Mouse (Mus musculus): ENCODE measurements around the gene Tstd2. TPM values are rescaled to one million over a fixed set of nuclear protein-coding genes. Genes with fewer than 3 reads are reported as not detected.

Gene Tstd2
- polyA plus RNA-seq (2014; fragmentation: Illumina TruSeq; extraction: RNeasy Lipid Tissue Mini Kit (QIAGEN cat#74804)) = 37.7 TPM

GRCm38 (mm10) chr4:46138287-46139222 lies at the start of gene Tstd2, which contains the start of gene Ncbp1:
Gene Tstd2, minus strand, starts transcription at chr4:46138694.
Gene Ncbp1, plus strand, starts transcription at chr4:46138613.

Other genes starting within 250 kb of the Tstd2 start
- 3.0 TPM for gene Ccdc180, start 248.4 kb downstream of the Tstd2 start, polyA plus RNA-seq (2014; fragmentation: Illumina TruSeq; extraction: RNeasy Lipid Tissue Mini Kit (QIAGEN cat#74804))
- gene Tdrd7, start 173.4 kb downstream of the Tstd2 start, polyA plus RNA-seq (2014; fragmentation: Illumina TruSeq; extraction: RNeasy Lipid Tissue Mini Kit (QIAGEN cat#74804)) = 28.8 TPM
- 9.9 TPM for gene Tmod1, start 99.8 kb downstream of the Tstd2 start, polyA plus RNA-seq (2014; fragmentation: Illumina TruSeq; extraction: RNeasy Lipid Tissue Mini Kit (QIAGEN cat#74804))
- gene Ncbp1, start 81 bp downstream of the Tstd2 start, polyA plus RNA-seq (2014; fragmentation: Illumina TruSeq; extraction: RNeasy Lipid Tissue Mini Kit (QIAGEN cat#74804)) = 66.0 TPM
- gene Xpa, start 57.6 kb upstream of the Tstd2 start, polyA plus RNA-seq (2014; fragmentation: Illumina TruSeq; extraction: RNeasy Lipid Tissue Mini Kit (QIAGEN cat#74804)) = 45.3 TPM
- not detected for gene Foxe1, start 204.9 kb upstream of the Tstd2 start, polyA plus RNA-seq (2014; fragmentation: Illumina TruSeq; extraction: RNeasy Lipid Tissue Mini Kit (QIAGEN cat#74804))